Mouse (Mus musculus) cerebellum, adult 2 months (tissue): ENCODE measurements around the gene Snrpd3. TPM values are rescaled to one million over a fixed set of nuclear protein-coding genes. Genes with fewer than 3 reads are reported as not detected.
A peak's percentile ranks its signal among the peaks of the same experiment; 100 is the strongest.

Experiments
- DNase-seq, 2 experiments: peaks; one replicate each; pipeline ENCODE4 v3.0.0; 2021
- H3K27ac ChIP-seq: fragments of 200-500 bp; 2 replicates; pipeline ENCODE4 v1.5.1; 2012; ENCODE audit warnings: low read length, control low read depth, inconsistent platforms; ENCODE audit not compliant: insufficient read depth
- H3K27me3 ChIP-seq: fragments of 200-500 bp; 2 replicates; pipeline ENCODE4 v1.6.1; 2012; ENCODE audit warnings: inconsistent platforms, mild to moderate bottlenecking, low read length, moderate library complexity; ENCODE audit not compliant: control insufficient read depth, insufficient read depth
- H3K4me1 ChIP-seq: fragments of 200-500 bp; 2 replicates; pipeline ENCODE4 v1.6.1; 2011; ENCODE audit warnings: low read length; ENCODE audit not compliant: control insufficient read depth, insufficient read depth
- H3K4me3 ChIP-seq: fragments of 200-500 bp; replicated peaks from 2 replicates; pipeline ENCODE3; 2011; ENCODE audit warnings: mild to moderate bottlenecking, low read depth, low read length, control low read depth; ENCODE audit not compliant: insufficient read depth
- CTCF ChIP-seq: fragments of 200-500 bp; IDR thresholded peaks from 2 replicates; pipeline ENCODE4 v1.5.1; 2011; ENCODE audit warnings: low read depth, mild to moderate bottlenecking, control low read depth, low read length, moderate library complexity, borderline replicate concordance; ENCODE audit not compliant: insufficient read depth
- POLR2A ChIP-seq: fragments of 200-500 bp; IDR thresholded peaks from 2 replicates; pipeline ENCODE4 v1.6.1; 2011; ENCODE audit warnings: low read length, control low read depth, borderline replicate concordance; ENCODE audit not compliant: insufficient read depth
- WGBS: fragments of 180-500 bp; shearing (Covaris S2); methylation state at CpG from one replicate; pipeline ENCODE4 v1.1.7; 2018; 5-methylcytosine and 5-hydroxymethylcytosine counted together
- polyA plus RNA-seq: library from polyadenylated mRNA; depleted of rRNA; stranded (reverse); fragments of >200 nt; gene quantifications from 2 replicates; pipeline ENCODE4 v1.2.3, GENCODE M21; 2012; rRNA removed

The Snrpd3 gene
- polyA plus RNA-seq, 1 experiment: 59.5 TPM

GRCm38 (mm10) chr10:75585876-75586552, 68.7 kb downstream of the Snrpd3 start:
- WGBS: 6% methylated on average over 20 of the region's 20 CpGs
- Histone ChIP-seq H3K4me3 (no peak overlapping the region), H3K27ac (no peak overlapping the region), H3K27me3 (no peaks in the 10 kb centered on the region), H3K4me1 (no peaks in the 10 kb centered on the region)
- TF ChIP-seq POLR2A (no peak), CTCF (peak; percentile 95)
- DNase-seq: peak; percentile 76 to 88

DNA sequence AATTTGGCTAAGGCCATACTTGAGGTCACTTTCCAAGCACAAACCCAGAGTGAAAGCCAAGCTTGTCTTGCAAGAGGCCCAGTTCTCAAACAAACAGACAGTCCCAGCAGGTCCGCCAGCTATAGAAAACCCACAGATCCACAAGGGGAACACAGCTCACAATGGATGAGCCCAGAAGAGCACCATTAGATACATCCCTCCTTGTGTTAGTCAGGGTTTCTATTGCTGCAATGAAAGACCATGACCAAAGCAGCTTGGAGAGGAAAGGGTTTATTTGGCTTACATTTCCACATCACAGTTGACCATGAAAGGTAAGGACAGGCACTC, 69.2 kb downstream of the Snrpd3 start:
- H3K4me1 ChIP-seq: no peaks in the 10 kb centered on the region
- H3K27me3 ChIP-seq: no peaks in the 10 kb centered on the region
- H3K27ac ChIP-seq: no peak overlapping the region
- TF ChIP-seq CTCF (no peak), POLR2A (no peak)
- H3K4me3 ChIP-seq: no peak overlapping the region
- no peak for DNase-seq
- 81% methylated on average over 1 of the region's 1 CpGs for WGBS

Other genes with a start within 250 kb of the Snrpd3 start
- gene Adora2a, start 200.7 kb upstream of the Snrpd3 start, polyA plus RNA-seq: 2.5 and 3.1 TPM in 2 replicates
- 0.20 and 0.33 TPM in 2 replicates for gene Upb1, start 116.4 kb upstream of the Snrpd3 start, polyA plus RNA-seq
- 20.7 and 21.5 TPM in 2 replicates for gene Gucd1, start 421 bp downstream of the Snrpd3 start, polyA plus RNA-seq
- 22.3 and 23.8 TPM in 2 replicates for gene Lrrc75b, start 42.8 kb downstream of the Snrpd3 start, polyA plus RNA-seq
- 3.2 and 3.5 TPM in 2 replicates for gene Ggt1, start 44.1 kb downstream of the Snrpd3 start, polyA plus RNA-seq
- gene Ggt5, start 71.8 kb downstream of the Snrpd3 start, polyA plus RNA-seq: 4.0 and 6.2 TPM in 2 replicates
- gene Susd2, start 126.5 kb downstream of the Snrpd3 start, polyA plus RNA-seq: 18.5 and 22.0 TPM in 2 replicates
- gene Cabin1, start 246.8 kb downstream of the Snrpd3 start, polyA plus RNA-seq: 48.6 and 62.2 TPM in 2 replicates